Mouse (Mus musculus): Measurements from ENCODE around the gene Ergic3.

Gene Ergic3

GRCm38 (mm10) chr2:156007888-156008532, at the start of gene Ergic3, which contains the start of gene 6430550D23Rik:
Gene Ergic3 (plus strand): TSS chr2:156008045.
Gene 6430550D23Rik (minus strand): TSS chr2:156007977.
- peak; percentile 100 for DNase-seq

DNA sequence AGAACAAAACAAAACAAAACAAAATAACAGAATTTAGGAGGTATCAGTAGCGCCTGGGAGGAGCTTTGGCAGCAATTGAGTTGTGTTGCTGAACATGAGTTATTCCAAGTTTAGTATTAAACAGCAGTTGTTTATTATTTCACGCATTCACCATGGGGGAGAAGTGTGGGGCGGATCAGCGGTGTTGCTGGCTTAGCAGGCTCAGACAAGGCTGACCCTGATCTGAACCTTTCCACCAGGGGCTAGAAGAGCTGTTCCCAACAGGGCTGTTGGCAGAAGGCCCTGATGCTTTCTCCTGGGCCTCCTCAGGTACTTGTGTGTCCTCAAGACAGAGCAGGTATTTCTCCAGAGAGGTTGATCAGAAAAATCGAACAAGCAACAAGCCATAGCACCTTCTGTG, 47.9 kb upstream of the Ergic3 start:
- no peak for DNase-seq

DNA sequence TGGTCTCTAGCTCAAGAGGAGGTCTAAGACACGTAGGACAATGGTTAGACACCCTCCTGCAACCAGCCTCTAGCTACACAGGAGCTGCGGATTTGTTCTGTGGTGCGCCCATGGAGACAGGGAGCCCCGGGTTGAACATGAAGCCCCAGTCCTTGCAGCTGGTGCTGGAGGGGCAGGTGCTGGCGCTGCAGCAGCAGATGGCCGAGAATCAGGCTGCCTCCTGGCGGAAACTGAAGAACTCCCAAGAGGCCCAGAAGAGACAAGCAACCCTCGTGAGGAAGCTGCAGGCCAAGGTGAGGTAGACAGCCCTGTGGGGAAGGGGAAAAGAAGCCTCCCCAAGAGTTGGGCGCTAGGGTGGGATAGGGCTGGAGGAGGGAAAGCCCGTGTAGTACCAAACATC, 46.0 kb upstream of the Ergic3 start:
- DNase-seq: no peak

DNA sequence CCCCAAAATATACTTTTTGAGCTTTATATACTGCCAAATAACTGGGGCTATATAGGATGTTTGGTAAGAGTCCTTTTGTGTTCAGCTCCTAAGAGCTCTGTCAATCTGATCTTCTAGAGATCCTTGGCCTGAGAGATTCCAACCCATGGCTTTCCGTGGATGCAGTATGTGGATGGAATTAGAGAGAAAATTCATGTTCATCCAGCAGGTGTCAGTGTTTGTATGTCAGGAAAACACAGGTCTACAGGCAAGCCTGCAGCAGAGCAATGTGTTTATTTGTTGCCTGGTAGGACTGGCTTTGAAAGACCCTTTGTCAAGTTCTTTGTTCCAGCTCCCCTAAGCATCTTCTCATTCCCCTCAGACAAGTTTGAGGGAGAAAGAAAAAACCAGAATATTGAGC, 44.9 kb upstream of the Ergic3 start:
- DNase-seq: peak; percentile 54

GRCm38 (mm10) chr2:155973348-155973747, 34.5 kb upstream of the Ergic3 start:
- DNase-seq: no peak

GRCm38 (mm10) chr2:155974087-155974731, 33.6 kb upstream of the Ergic3 start:
- no peak for DNase-seq

GRCm38 (mm10) chr2:155979328-155979991, 28.4 kb upstream of the Ergic3 start:
- peak; percentile 63 for DNase-seq

- DNase-seq: no peak
These were observed 22.1 kb upstream of the Ergic3 start for GRCm38 (mm10) chr2:155985776-155986175.

DNA sequence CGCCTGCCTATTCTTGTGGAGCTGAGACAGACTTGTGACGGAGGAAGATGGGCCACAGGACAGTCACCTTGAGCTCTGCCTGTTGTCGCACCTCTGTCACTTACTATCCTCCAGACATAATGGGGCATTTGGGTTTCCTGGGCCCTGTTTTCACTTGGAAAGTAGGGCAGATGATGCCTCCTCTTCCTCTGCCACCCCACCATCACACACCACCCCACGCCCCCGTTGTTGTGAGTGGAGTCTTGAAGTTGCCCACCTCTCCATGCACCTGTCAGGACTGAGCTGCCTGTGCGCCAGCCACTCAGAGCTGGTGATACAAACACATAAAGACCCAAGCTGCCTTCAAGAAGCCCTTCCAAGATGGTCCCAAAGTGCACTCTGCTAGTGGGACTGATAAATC, 20.7 kb upstream of the Ergic3 start:
- DNase-seq: no peak

GRCm38 (mm10) chr2:155989085-155989484, 18.8 kb upstream of the Ergic3 start:
- DNase-seq: no peak

GRCm38 (mm10) chr2:155991151-155991550, 16.7 kb upstream of the Ergic3 start:
- DNase-seq: no peak

GRCm38 (mm10) chr2:155991863-155992321, 16.0 kb upstream of the Ergic3 start:
- DNase-seq: peak; percentile 72

DNA sequence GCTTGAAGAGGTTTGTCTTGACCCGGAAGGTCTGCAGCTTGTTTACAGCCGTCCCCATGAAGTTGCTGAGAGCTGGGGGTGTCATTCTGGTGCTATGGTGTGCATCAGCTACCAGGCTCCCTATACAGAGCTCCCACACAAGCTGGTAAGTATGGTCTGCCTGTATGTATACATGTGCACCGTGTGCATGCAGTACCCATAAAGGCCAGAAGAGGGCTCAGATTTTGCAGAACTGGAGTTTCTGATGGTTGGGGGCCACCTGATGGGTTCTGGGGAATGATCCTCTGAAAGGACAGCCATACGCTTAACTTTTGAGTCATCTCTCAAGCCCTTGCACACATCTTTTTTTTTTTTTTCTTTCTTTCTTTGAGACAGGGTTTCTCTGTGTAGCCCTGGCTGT, 2.5 kb upstream of the Ergic3 start:
- peak; percentile 17 for DNase-seq

- DNase-seq: no peak
These were observed 10.3 kb downstream of the Ergic3 start for GRCm38 (mm10) chr2:156018106-156018505.

DNA sequence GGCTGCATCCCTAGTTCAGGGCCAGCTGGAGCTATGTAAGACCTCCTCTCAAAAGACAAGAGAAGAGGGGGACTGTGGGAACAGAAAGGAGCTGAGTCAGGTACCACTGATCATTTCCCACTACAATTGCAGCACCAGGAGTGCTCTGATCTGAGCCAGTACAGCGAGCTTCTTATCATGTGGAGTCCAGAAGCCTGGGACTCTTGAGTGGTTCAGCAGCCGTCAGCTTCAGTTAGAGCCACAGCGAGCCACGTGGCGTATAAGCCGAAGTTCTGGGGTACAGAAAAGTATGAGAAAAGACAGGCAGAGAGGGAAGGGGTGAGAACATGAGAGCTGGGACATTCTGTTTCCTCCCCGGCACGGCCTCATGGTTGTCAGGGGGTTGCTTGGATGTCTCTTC, 13.4 kb downstream of the Ergic3 start:
- no peak for DNase-seq

GRCm38 (mm10) chr2:156021765-156022164, 13.9 kb downstream of the Ergic3 start:
- no peak for DNase-seq

DNA sequence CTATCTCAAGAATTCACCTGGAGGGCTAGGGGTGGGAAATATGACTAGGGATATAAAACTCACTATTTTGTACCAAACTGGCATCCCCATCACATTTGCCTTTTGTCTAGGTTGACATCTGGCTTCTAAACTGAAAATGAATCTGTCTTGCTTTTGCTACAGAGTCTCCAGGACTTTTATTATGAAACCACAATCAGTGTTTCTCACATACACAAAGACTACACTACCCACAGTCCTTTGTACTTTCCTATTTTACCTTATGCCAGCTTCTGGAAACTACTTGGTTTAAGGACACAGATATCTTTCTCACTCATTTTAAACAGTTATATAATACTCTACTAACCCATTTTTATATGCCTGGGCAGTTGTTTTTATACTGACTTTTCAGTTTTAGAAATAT, 17.6 kb downstream of the Ergic3 start:
- no peak for DNase-seq

GRCm38 (mm10) chr2:156039390-156039789, 31.5 kb downstream of the Ergic3 start:
- no peak for DNase-seq

- no peak for DNase-seq
These were observed 35.1 kb downstream of the Ergic3 start for GRCm38 (mm10) chr2:156042903-156043302.

DNA sequence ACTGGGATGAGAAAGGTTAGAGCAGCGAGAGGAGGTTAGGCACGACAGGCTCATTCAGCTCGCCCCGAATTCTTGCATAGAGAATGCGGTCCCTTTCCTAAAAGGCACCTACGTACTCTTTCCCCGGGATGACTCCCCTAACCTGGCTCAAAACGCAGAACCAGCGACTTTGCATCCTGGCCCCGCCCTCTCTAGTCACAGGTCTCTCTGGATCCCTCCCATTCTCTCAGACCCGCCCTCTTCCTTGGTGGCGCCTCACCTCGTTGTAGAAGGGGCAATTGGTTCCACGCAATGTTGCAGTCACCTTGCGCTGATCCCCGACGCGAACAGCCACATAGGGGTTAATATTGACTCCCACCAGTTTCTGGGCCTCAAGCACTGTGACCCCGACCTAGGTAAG, 40.1 kb downstream of the Ergic3 start:
- DNase-seq: peak; percentile 23

DNA sequence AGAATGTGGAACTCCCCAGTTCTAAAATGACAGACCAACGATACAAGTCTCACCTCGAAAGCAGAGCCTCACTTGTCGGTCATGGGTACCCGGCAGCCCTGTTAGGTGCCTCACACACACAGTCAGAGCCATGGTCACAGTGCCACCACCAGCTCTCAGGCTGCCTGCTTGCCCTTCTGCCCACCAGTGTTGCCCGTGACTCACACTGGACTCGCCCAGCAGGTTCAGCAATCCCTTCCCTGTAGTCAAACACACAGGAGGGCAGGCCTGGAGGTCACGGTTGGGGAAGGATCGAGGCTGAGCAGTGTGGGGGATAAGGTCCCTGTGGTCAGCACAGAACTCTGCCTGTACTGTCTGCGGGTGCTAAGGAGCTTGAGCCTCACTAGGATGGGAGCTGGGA, 45.0 kb downstream of the Ergic3 start, which contains the start of gene Fer1l4:
Gene Fer1l4, minus strand, starts transcription at position 132 of the 400 bp plus-strand sequence.
- DNase-seq: no peak

DNA sequence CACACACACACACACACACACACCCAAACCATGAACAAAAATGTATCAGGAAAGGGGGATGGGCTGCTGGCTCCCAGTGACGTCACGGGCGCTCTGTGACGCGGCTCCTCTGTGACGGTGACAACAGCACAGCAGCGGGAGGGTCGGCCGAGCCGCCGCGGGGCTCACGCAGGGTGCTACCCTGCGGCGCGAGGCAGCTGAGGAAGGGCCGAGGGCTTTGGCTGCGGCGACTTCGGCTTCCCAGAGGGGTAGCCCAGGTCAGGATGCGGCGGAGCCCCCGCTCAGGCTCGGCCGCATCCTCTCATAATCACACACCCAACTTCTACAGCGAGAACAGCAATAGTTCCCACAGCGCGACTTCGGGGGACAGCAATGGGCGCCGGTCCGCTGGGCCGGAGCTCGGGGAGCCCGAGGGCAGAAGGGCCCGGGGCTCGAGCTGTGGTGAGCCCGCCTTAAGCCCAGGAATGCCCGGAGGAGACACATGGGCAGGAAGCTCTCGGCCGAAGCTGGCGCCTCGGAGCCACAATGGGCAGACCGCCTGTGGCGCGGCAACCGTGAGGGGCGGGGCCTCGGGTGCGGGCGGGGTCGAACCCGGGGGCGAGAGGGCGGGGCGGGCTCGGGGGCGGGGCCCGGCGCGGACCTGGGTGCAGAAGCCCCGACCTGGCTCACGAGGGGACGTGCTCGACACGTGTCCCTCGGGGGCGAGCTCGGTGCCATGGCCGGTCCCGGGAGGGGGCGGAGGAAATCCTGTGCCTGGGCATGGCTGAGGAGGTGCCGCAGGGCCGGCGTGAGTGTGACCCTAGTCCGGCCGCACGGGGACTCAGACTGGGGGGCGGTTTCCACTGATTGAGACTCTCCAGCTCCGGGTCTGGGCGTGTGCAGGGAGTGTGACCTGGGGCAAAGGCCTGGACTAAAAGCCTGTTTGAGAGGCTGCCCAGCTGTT, 57.5 kb downstream of the Ergic3 start, which contains the start of gene Spag4:
Gene Spag4, plus strand, starts transcription at position 77 of the 943 bp plus-strand sequence.
- DNase-seq: peak; percentile 78

DNA sequence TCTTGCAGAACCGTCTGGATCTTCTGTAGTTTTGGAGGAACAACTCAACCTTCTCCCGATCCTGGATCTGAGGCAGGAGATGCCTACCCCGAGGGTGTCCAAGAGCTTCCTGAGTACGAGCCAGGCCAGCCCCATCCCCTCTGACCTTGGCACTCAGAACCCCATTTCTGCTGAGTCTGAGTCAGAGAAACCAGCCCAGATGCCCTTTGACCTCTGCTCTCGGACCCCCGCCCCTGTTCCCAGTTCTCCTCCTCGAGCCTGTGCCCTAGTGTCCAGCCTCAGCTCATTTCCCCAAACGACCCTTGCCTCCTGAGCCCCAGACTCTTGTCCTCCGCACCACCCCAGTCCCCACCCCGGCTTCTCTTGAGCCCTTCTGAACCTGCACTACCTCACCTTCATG, 58.3 kb downstream of the Ergic3 start:
- no peak for DNase-seq

Data from lung, postnatal 10 days (tissue).